Mouse (Mus musculus) lung, embryonic 14.5 days (tissue): ENCODE results near the gene Ggn. TPM values are rescaled to one million over a fixed set of nuclear protein-coding genes. Genes with fewer than 3 reads are reported as not detected.

Experiments used
- ATAC-seq: fragments of 200-750 bp; cut with Nextera tagmentation; 2 replicates; pipeline ENCODE4 v1.8.0; 2017; ENCODE audit warnings: mild to moderate bottlenecking, moderate TSS enrichment, moderate library complexity; ENCODE audit not compliant: insufficient read depth
- DNase-seq: peaks from one replicate; pipeline ENCODE4 v3.0.0-alpha.2; 2015
- H3K27ac ChIP-seq: fragments of 300-500 bp; sonication (generic); 2 replicates; pipeline ENCODE4 v1.5.1; 2014; ENCODE audit warnings: low read depth, mild to moderate bottlenecking, moderate library complexity
- H3K27me3 ChIP-seq: fragments of 300-500 bp; sonication (generic); 2 replicates; pipeline ENCODE4 v1.6.1; 2014; ENCODE audit warnings: low read length, control low read depth; ENCODE audit not compliant: insufficient read depth
- H3K36me3 ChIP-seq: fragments of 300-500 bp; sonication (generic); 2 replicates; pipeline ENCODE4 v1.6.1; 2014; ENCODE audit warnings: control low read depth; ENCODE audit not compliant: insufficient read depth
- H3K4me1 ChIP-seq: fragments of 300-500 bp; sonication (generic); 2 replicates; pipeline ENCODE4 v1.6.1; 2014; ENCODE audit warnings: antibody characterized with exemption, control low read depth; ENCODE audit not compliant: insufficient read depth
- H3K4me2 ChIP-seq: fragments of 300-500 bp; sonication (generic); 2 replicates; pipeline ENCODE4 v1.6.1; 2014; ENCODE audit warnings: mild to moderate bottlenecking
- H3K4me3 ChIP-seq: fragments of 300-500 bp; sonication (generic); 2 replicates; pipeline ENCODE4 v1.5.1; 2014; ENCODE audit warnings: low read depth, low read length
- H3K9ac ChIP-seq: fragments of 300-500 bp; sonication (generic); 2 replicates; pipeline ENCODE4 v1.6.1; 2014
- H3K9me3 ChIP-seq: fragments of 300-500 bp; sonication (generic); 2 replicates; pipeline ENCODE4 v1.6.1; 2016; ENCODE audit warnings: low read depth, low read length, control low read depth
- CTCF ChIP-seq: IDR thresholded peaks from 2 replicates; pipeline ENCODE4 v1.5.1; 2016; ENCODE audit warnings: antibody characterized with exemption, low read depth
- WGBS: fragments of 180-500 bp; shearing (Covaris S2); extraction: QIAGEN DNeasy Blood & Tissue Kit; methylation state at CpG from one replicate; pipeline ENCODE4 v1.1.7; 2014; 5-methylcytosine and 5-hydroxymethylcytosine counted together
- polyA plus RNA-seq: library from polyadenylated mRNA; unstranded; fragments of >200 nt; fragmentation: Nextera tagmentation; extraction: Ambion mirVana; gene quantifications from 2 replicates; pipeline ENCODE4 v1.2.1, GENCODE M21; 2014

Gene Ggn
- polyA plus RNA-seq, 1 experiment from 2014 or later: 0.17 TPM

GRCm38 (mm10) chr7:29162294-29162693, 7.7 kb upstream of the Ggn start:
- no peak for DNase-seq
- peaks cover 19% of the 10 kb centered on the region for H3K27me3 ChIP-seq
- TF ChIP-seq CTCF: no peak
- H3K4me1 ChIP-seq: no peaks in the 10 kb centered on the region
- no peak for ATAC-seq
- no peaks in the 10 kb centered on the region for H3K9me3 ChIP-seq
- H3K9ac ChIP-seq: no peak overlapping the region
- WGBS: 45% methylated on average over 5 of the region's 5 CpGs
- H3K4me3 ChIP-seq: no peak overlapping the region
- no peak overlapping the region for H3K4me2 ChIP-seq
- no peaks in the 10 kb centered on the region for H3K36me3 ChIP-seq
- H3K27ac ChIP-seq: no peak overlapping the region

DNA sequence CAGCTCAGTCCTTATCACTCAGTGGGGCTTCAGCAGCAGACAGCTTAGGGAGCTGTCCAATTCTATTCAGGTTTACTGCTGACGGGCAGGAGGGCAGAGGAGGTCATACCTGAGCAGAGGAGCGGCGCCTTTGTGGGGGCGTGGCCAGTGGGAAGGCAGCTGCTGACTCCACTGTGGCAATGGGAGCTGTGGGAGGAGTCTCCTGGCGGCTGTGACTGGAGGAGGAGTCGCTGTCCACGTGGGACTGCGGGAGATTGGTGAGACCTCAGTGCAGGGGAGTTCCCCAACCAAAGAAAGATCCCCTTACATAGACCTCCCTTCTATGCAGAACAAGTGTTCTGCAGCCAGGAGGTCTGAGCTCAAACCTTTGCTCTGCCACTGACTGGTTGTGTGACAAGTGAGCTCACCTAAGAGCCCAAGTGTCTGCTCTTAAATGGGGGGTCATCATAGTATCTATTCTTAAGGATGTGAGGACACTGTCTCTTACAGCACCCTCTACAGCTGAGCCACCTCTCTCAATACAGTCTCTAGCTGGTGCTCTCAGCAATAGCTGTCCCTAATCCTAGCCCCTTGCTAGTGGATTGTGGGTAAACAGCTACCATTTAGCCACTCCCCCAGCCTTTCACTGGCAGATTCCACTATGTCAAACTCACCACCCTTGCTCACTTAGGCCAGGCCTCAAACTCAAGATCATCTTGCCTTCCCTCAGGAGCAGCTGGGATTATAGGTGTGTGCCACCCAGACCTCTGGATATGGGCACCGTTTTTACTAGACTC, 7.1 kb upstream of the Ggn start:
- no peak overlapping the region for H3K9ac ChIP-seq
- no peaks in the 10 kb centered on the region for H3K36me3 ChIP-seq
- WGBS: 9% methylated on average over 9 of the region's 9 CpGs
- ATAC-seq: peak; percentile 67; the same call in 1 of the 2 replicates
- TF ChIP-seq CTCF: no peak
- H3K9me3 ChIP-seq: no peaks in the 10 kb centered on the region
- no peaks in the 10 kb centered on the region for H3K4me1 ChIP-seq
- no peak overlapping the region for H3K4me3 ChIP-seq
- H3K27me3 ChIP-seq: peaks cover 22% of the 10 kb centered on the region
- no peak overlapping the region for H3K27ac ChIP-seq
- H3K4me2 ChIP-seq: no peak overlapping the region
- DNase-seq: peak; percentile 70

DNA sequence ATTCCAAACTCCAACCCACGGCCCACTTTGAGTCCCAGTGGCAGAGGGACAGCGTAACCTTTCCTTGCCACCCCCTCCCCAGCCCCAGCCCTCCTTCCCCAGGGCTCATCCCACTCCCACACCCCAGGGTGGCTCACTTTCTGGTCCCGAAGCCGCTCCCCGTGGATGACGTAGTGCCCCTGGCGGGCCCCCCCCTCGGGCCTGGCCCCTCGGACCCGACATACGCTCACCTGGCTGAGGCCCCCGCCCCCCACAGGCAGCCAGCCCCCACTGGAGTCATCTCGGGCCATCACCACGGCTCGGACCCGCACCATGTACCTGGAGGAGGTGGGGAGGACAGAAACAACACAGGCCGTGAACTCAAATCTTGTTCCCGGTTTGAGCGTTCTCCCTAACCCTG, 2.4 kb upstream of the Ggn start:
- WGBS: 17% methylated on average over 16 of the region's 19 CpGs
- Histone ChIP-seq H3K4me1 (peaks cover 11% of the 10 kb centered on the region; the same call in 1 of the 2 replicates), H3K27ac (no peak overlapping the region), H3K36me3 (peaks cover 2% of the 10 kb centered on the region; the same call in 1 of the 2 replicates), H3K27me3 (peaks cover 35% of the 10 kb centered on the region), H3K9ac (no peak overlapping the region), H3K4me3 (no peak overlapping the region), H3K4me2 (peak overlapping the region; percentile 81; the same call in 1 of the 2 replicates), H3K9me3 (no peaks in the 10 kb centered on the region)
- TF ChIP-seq CTCF: no peak
- no peak for ATAC-seq
- DNase-seq: no peak

DNA sequence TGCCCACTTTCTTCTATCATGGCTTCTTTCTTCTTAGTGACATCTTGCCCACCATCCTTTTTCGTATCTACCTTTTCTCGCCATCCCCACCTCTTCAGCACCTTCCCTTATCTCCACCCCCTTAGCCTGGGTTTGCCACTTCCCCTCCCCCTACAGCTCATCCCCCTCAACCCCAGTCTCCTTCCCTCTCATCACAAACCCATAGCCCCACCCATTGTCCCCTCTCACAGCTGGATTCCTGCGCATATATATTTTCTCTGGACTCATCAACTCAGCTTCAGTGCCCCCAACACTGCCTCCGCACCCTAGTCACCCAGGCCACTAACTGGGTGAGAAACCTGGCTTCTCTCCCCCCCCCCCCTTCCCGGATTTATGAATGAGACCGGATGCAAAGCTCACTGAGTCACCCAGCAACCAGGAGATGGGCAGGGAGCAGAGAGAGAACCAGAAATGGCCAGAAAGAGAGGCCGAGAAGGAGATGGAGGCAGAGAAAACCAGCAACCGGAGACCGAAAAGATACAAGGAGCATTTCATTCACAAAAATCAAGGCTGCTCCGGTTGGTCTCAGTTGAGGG, 1.8 kb upstream of the Ggn start:
- H3K4me2 ChIP-seq: peak overlapping the region; percentile 81

GRCm38 (mm10) chr7:29168791-29169230, 1.2 kb upstream of the Ggn start:
- DNase-seq: no peak
- 0% methylated on average over 14 of the region's 14 CpGs for WGBS
- Histone ChIP-seq H3K9ac (peak overlapping the region; percentile 50), H3K27me3 (peaks cover 46% of the 10 kb centered on the region), H3K4me2 (peak overlapping the region; percentile 81), H3K4me1 (peaks cover 11% of the 10 kb centered on the region; the same call in 1 of the 2 replicates), H3K36me3 (peaks cover 14% of the 10 kb centered on the region), H3K27ac (no peak overlapping the region), H3K9me3 (no peaks in the 10 kb centered on the region), H3K4me3 (peak overlapping the region; percentile 61)
- no peak for TF ChIP-seq CTCF
- ATAC-seq: no peak

More for the DNA sequence above, 1.8 kb upstream of the Ggn start:
- peak overlapping the region; percentile 50; the same call in 1 of the 2 replicates for H3K9ac ChIP-seq
- peaks cover 8% of the 10 kb centered on the region; the same call in 1 of the 2 replicates for H3K36me3 ChIP-seq
- DNase-seq (no peak), ATAC-seq (no peak)
- no peaks in the 10 kb centered on the region for H3K9me3 ChIP-seq
- TF ChIP-seq CTCF: no peak
- peak overlapping the region; percentile 61 for H3K4me3 ChIP-seq
- WGBS: 3% methylated on average over 10 of the region's 10 CpGs
- no peak overlapping the region for H3K27ac ChIP-seq
- H3K4me1 ChIP-seq: peaks cover 11% of the 10 kb centered on the region; the same call in 1 of the 2 replicates
- H3K27me3 ChIP-seq: peaks cover 41% of the 10 kb centered on the region

DNA sequence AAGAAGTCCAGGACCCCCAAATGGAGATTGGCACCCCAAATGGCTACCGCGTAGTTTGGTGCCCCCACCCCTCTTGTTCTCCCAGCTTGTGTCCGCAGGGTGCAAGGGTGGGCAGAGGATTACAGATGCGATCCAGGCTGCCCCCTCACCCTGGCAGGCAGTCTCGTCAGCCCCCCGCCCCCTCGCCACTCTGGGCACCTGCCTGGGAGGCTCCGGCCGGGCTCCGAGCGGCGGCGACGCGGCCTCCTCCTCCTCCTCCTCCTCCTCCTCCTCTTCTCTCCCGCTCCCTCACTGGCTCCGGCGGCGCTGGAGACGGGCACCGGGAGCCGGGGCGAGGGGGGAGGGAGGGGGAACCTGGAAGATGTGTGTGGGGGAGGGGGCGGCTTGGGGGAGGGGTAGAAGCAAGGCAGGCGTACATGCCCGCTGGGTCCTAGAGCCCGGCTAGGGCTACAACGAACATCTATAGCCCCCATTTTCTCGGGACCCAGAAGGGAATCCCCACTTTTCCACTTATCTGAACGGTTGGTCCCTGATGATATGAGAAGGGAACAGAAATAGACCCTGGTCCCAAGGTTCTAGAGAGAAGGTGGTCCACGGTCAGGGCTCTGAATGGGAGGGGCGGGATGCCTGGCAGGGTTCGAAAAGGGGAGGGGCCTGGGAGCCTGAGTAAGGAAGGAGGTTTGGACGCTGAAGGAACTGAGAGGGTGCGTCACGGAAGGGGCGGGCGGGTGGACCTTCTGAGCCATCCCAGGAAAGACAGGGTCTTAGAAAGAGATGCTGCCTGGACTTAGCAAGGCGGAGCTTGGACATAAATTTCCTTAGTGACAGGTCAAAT, 562 bp upstream of the Ggn start:
- Histone ChIP-seq H3K4me1 (peaks cover 11% of the 10 kb centered on the region; the same call in 1 of the 2 replicates), H3K27me3 (peaks cover 47% of the 10 kb centered on the region), H3K36me3 (peaks cover 20% of the 10 kb centered on the region), H3K9me3 (no peaks in the 10 kb centered on the region), H3K4me2 (peak overlapping the region; percentile 81), H3K9ac (peak overlapping the region; percentile 50), H3K27ac (peak overlapping the region; percentile 54; the same call in 1 of the 2 replicates), H3K4me3 (peak overlapping the region; percentile 61)
- TF ChIP-seq CTCF: no peak
- DNase-seq: peak; percentile 84
- ATAC-seq: peak; percentile 84
- 1% methylated on average over 32 of the region's 39 CpGs for WGBS
